Mouse (Mus musculus) retina, postnatal 7 days (tissue): ENCODE measurements at regions not wholly inside any gene's neighbourhood (a gene's known extent, or its start where the extent isn't known, plus 50 kb on each side); places are given as distances from the start of the nearest gene placed in this dataset.
A peak's percentile ranks its signal among the peaks of the same experiment; 100 is the strongest.
"Not testable (repeated sequence)": the region's sequence is repeated elsewhere in the genome, so short reads cannot be mapped to it uniquely, and the experiment has no call there.

ENCODE experiments used
- DNase-seq: peaks from one replicate; pipeline ENCODE4 v3.0.0-alpha.2; 2012; ENCODE audit warnings: low read depth, low spot score

GRCm38 (mm10) chr11:91524019-91524418, 53.3 kb downstream of the Kif2b start:
- no peak for DNase-seq

- no peak for DNase-seq
These were observed 98.1 kb downstream of the Kif2b start for GRCm38 (mm10) chr11:91479236-91479635.

- DNase-seq = no peak
These were observed 113.6 kb downstream of the Kif2b start for GRCm38 (mm10) chr11:91463578-91464401.

DNA sequence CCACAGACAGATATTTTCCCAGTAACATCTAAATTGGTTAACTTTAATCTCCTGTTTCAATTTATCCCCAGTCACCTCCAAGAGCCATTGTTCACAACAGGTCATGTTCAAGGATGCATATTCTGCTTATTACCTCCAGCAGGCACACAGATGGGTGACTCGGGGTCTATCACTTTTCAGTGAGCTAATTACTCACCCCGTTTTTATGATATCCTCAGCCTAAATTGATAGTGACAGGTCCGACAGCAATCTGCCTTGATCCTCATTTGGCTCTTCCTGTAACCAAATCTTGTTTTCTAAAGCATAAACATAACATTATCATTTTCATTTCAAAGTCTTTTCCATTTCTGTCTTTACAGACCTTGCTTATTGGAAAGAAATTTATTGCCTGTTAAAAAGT, 115.4 kb downstream of the Kif2b start:
- DNase-seq = no peak

DNA sequence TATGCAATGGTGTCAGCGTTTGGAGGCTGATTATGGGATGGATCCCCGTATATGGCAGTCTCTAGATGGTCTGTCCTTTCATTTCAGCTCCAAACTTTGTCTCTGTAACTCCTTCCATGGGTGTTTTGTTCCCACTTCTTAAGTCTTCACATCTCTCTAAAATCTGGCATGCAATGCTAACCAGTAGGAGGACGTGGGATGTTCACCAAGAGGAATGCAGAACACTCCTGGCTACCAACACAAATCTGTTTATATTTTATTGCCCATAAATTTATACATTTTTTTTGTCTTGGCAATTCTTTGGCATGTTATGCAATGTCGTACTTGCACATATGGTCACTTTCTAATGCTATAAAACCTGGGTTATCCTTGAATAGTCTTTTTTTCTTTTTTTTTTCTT, 135.0 kb downstream of the Kif2b start:
- no peak for DNase-seq

GRCm38 (mm10) chr11:91432195-91432594, 145.2 kb downstream of the Kif2b start:
- DNase-seq = no peak

GRCm38 (mm10) chr11:91426731-91427130, 150.6 kb downstream of the Kif2b start:
- DNase-seq = peak; percentile 29

DNA sequence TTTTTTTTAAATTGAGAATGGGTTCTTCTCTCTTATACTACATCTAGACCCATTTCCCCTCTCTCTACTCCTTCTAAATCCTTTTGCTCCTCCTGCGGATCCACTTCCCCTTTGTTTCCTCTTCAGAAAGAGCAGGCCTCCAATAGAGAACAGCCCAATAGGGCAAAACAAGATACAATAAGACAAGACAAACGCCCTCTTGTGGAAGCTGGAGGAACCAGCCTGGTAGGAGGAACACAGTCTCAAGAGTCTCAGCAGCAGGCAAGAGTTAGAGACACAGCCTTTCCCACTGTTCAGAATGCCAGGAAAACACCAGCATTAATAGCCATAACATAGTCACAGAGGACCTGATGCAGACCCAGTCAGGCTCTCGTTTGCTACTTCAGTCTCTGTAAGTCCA, 190.2 kb downstream of the Kif2b start:
- no peak for DNase-seq

DNA sequence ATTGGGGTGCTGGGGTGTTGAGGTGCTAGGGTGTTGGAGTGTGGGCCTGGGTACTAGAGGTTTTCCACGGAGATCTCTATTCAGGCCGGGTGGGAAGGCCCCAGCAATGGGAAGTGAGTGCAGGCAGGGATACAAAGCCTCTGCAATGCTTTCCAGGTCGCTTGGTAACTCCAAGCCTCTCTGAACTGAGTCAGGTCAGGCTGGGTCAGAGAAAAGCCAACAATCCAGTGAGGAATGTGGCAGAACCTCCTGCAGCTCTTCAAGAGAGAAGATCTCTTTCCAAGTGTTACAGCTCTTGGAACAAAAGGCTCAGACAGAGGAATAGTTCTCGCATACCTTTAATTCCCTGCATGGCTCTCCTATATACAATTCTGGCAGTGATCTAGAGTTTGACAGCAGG, 220.3 kb downstream of the Kif2b start:
- no peak for DNase-seq

- DNase-seq = no peak
These were observed 234.7 kb downstream of the Kif2b start for GRCm38 (mm10) chr11:91342629-91343028.

GRCm38 (mm10) chr11:91333056-91333455, 244.3 kb downstream of the Kif2b start:
- DNase-seq = no peak

DNA sequence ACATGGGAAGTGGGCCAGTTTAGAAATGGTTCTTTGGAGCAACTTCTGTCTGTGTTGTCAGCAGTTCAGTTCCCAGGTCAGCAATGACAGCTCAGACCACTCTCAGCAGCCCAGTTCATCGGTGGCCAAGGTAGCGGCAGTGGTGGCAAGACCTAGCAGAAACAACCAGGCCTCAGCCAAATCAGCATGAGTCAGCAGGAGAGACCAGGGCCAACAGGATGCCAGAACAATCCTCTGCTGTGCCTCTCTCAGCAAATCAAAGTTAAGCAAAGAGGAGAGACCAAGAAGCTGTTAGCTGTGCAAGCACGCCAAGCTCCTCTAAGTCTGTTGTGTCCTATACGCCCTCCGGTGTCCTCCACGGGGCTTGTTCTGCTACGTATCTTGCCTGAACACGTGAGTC, 249.8 kb downstream of the Kif2b start:
- DNase-seq = no peak

DNA sequence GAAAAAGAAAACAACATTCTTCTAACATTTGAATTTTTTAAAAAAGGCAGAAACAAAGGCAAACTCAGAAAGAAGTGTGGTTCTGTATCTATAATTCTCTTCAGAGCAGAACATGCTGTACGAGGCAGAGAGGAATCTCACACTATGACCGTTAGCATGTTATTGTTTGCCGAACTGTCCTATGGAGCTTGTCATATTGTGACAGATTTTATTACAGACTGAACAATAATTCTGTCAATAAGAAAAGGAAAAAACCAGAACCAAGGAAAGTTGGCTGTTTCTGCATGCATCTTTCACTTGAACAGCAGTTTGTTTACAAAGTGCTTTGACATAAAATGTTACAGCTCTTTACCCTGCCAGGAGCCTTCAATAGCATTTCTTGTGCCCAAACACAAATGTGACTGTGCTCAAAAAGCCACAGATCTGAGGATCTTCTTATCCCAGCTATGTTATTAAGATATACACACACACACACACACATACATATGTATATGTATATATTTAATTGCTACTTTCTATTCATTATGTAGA, 267.1 kb downstream of the Kif2b start:
- DNase-seq = no peak

DNA sequence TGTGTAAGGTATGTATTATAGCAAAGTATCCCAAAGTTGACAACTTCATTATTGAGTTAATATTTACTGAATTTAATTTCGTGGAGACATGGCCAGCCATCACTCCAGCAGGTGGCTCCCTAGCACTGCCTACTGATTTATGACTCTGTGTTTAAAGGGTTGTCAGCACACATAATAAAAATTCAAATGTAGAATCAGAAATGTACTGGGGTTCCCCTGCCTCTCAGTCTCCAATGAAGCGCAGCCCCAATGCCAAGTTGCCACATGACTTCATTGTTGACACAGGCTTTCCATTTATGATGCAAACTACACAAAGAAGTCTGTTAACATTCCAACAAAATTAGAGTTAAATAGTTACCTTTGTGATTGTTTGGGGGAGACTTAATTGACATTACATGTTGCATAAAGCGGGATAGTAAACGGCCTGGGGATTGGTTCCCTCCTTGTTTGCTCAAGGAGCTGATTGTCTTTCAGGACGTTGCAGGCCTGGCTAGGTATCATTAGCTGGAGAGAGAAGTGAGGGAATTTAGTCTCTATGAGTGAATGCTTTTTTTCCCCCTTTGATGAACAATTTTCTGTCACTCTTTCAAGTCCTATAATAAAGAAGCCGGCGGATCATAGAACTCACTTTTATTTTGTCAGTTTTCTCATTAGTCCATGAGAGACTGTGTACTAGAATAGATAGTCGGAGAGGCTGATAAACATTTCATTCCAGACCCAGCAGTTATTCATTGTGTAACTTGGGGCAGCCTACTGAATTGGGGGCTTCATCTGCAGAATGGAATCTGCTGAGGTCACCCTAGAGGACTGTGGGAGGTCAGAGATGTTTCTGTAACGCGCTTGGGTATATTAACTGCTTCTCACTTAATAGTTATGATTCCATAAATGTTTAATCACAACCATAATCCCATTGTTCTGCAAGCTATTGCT, 287.9 kb downstream of the Kif2b start:
- DNase-seq = no peak

DNA sequence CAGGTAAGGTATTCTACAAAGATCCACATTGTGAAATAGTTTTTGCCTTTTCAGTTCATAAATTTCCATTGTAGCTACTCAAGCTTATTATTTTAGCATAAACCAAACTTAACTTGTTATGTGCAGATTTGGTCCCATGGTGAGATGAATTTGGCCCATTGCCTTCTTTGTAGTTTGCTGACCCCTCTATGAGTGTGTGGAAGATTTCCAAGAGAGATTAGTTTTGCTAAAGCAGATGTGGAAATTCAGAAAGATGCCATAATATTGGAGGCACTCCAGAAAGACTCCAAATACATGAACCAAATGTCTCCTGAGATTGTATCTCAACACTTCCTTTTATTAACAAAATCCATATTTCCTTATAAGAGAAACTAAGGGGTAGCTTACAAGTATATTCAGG, 291.0 kb downstream of the Kif2b start:
- DNase-seq = no peak

DNA sequence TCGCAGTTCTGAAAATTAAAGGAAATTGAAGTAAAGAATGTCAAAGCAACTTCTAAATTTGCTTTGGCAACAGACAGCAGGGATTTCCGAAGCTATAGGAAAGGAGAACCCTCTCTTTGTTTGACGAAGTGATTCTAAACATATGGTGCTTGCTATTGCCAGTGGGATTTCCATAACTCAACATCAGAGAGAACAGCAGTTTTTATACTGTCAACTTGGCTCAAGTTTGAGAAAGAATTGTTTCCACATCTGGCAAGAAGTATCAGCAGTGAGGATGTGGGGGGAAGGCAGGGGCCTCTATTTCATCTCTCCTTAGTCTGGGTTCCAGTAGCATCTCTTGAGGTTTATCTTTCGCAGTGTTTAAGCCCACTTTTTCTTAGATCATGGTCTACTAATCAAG, 315.1 kb downstream of the Kif2b start:
- DNase-seq = no peak

DNA sequence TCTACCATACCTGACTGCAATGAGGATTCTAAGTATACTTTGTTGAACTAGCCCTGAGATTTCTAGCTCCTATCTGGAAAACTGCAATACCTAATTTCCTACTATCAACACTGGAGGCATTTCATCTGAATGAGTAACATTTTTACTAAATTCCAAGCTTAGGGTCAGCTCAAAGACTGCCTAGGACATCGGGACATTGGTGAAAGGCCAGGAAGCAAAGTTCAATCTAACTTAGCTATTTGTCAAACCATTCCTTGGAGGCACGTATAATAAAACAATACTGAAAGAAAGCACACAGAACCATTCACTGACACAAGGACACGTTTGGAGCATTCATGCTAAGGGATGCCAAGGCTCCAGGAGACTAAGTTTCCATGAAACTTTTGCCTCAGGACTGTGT, 335.3 kb downstream of the Kif2b start:
- not testable (repeated sequence) for DNase-seq

DNA sequence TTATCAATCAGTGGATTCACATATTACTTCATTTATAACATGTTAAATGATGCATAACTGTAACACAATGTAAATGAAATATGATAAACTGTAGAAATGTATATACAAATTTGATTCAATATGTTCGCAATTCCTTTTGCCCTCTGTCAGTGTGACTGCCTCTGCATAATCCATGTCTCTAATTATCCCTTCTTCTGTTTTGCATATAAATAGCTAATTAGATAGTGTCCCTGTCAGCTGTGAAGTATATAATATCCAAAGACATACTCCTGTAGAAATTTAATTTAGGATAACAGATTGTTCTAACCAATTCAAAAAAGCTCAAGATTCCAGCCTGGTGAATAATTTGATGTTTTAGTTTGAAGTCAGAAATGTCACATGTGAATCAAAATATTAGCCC, 361.2 kb downstream of the Kif2b start:
- DNase-seq = no peak

DNA sequence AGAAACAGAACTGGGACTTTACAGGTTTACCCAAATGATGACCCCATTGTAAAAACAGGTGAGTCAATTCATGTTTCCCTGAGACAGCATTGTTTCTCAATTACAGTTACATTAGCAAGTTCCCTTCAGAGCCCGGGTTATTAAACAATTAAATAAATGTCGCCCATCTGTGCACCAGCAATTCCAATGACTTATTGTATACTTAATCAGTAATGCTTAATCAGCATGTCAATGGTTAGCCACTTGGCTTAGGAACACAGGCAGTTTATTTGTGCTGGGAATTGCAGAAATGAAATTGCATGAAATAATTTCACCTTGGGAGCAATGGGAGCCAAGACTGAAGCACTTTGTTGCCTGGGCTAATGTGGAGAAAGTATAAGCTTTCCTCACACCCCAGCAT, 364.3 kb downstream of the Kif2b start:
- DNase-seq = no peak

DNA sequence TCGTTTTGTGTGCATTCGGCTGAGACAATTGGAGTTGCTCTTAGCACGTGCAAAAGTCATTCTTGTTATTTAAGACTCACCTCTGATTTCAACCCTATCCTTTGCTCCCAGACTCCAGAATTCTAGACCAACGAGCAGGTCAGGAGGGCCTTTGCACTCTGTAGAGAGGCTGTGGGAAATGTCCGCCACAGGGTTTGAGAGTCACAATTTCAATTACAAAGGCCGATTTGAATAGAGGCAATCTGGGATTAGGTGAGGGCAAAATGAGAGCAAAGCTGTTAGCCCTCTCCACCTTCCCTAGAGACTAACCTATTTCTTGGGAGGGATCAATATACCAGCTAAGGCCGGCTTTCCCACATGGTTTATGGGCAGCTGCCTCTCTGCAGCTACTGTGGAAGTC, 370.9 kb downstream of the Kif2b start:
- DNase-seq = no peak

DNA sequence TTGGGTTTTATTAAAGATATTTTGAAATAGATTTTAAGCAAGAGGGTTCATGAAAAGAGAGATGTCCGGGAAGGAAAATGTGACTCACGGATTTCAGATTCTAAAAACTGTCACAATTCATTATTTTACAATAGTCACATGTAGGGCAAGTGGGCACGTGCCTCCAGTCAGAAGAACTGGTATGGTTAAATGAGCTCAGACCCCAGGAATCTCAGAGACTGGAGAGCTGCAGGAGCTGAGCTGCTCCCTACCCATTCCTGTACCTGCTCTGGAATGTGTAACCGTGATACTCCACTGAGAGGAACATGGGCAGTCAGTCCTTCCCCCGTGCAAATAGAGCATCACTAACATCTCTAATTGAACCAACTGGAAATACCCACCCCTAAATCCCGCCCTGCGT, 372.9 kb downstream of the Kif2b start:
- DNase-seq = no peak

DNA sequence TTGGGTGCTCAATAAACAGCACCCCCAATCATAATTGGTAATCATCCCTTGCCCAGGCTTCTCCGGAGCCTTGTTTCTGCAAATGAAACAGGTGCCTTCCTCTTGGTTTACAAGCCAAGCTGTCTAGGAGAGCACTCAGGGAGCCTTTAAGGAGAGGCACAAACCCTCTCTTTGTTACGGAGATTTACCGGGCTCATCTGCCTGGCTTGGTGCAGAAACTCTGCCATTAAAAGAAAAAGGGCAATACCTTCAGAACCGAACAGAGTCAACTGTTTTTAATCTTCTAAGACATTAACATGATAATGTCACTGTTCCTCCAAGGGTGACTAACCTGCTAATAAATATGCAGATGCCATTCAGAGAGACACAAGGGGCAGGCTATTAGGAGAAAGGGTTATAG, 380.5 kb downstream of the Kif2b start:
- no peak for DNase-seq

- DNase-seq = no peak
These were observed 381.0 kb downstream of the Kif2b start for GRCm38 (mm10) chr11:91196351-91196750.
